Mouse (Mus musculus) gastrocnemius, postnatal 25 days (tissue): ENCODE results near the gene Cerk. TPM values are rescaled to one million over a fixed set of nuclear protein-coding genes. Genes with fewer than 3 reads are reported as not detected.
"Not testable (repeated sequence)": the region's sequence is repeated elsewhere in the genome, so short reads cannot be mapped to it uniquely, and the experiment has no call there.

Experiments
- DNase-seq: peaks from one replicate; pipeline ENCODE4 v3.0.0; 2022
- total RNA-seq, 2 experiments: library from RNA; stranded (reverse); gene quantifications; 1 replicate in 1 of 2; 2 replicates in 1 of 2; pipeline ENCODE4 v1.2.3; 2021

Cerk gene
- total RNA-seq, 2 experiments from 2014 or later, result 4.6 to 4.9 TPM

DNA sequence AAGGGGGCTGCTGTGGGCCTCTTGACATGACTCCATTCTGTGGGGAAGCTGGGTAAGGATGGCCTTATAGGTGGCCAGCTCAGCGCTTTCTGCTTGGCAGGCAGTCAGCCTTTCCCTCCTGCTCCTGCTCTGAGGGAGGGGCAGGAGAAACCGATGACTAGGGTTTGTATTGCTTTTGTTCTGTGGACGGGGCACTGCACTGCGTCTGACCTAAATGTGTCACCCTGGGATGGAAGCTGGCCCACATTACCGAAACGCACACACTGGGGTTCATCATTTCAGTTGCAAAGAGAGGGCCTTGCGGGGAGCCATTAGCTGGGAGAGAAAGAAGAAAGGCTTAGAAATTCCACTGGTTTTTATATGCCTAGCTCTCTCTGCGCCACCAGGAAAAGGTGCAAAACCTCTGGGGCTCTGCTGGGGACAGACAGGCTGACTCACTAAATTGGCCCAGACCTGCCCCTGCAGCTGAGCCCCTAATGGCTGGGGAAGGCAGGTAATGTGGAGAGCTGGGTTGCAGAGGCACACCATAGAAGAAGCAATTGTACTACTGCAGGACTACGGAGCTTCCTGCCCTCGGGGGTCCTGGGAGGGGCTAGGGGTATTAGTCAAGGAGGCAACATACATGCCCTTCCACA is 73.1 kb downstream of the Cerk start:
- DNase-seq, result no peak

DNA sequence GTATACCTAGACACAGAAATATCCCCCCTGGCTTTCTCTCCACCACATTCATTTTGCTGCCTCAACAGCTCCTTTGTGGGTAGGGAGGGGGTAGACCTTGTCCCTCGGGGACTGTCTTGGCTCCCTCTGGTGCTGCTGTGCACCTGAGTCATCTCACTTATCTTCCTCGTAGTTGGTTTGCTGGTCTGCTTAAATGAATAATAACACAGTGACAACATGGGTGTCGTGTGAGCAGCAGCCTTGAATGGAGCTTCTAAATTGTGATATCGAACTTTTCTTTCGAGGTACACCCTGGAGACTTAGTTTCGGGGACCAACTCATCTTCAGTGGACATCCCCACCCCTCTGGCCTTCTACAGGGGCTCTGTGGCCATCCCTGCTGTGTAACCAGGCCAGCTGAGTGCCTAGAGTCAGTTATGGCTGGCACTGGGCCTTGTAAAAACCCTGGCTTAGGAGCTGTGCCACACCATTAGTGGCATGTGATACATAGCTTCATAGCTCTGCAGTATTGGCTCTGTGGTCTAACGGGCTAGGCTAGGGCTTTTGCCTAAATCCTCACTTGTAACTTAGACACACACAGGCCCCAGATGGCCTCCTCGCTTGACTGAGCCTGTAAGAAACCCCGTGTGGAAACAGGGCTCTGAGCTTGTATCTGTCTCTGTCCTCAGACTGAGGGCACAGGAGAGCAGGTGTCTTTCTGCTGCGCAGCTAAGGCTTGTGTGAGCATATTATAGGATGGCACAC is 75.4 kb downstream of the Cerk start:
- DNase-seq, result no peak

DNA sequence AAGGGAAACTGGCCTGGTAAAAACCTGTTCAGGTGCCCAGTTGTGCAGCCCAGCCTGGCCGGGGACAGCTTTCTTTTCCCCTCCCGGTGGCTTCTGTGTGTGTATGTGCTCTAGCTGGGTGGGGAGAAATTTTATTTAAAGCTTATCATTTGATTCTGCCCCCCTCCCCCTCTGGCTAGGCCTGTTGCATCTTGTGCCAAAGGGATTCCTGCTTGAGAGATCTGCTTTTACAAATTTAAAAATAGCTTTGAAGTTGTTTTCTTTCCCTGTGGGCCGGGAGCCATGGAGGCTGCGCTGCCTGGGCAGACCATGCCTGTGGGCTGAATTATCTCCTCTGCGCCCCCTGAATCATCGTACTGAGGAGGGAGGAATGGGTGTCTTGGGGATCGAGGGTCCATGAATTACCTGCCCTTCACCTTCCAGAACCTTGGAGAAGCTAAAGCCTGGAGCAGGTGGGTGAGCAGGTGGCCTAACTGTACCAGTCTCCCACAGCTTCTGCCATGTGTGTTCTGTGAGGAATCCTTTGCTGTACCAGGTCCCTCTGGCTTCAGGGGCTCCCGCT is 76.2 kb downstream of the Cerk start:
- DNase-seq, result no peak

DNA sequence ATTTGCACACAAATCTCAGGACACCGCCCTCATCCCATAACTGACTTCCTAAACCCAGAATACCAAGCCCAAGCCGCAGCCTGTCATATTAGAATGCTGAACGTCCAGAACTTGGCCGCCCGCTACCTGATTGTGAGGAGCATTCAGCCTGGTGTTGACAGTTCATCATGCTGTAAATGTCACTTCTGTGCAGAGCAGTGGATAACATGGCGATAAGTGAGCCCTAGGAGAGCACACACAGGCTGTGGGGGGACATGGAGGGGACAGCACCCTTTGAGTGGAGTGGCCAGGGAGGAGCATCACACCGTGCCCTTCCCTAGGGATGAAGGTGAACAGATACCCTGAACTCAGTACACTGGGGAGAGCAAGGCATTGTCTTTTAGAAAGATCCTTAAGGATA is 76.7 kb downstream of the Cerk start:
- no peak for DNase-seq

DNA sequence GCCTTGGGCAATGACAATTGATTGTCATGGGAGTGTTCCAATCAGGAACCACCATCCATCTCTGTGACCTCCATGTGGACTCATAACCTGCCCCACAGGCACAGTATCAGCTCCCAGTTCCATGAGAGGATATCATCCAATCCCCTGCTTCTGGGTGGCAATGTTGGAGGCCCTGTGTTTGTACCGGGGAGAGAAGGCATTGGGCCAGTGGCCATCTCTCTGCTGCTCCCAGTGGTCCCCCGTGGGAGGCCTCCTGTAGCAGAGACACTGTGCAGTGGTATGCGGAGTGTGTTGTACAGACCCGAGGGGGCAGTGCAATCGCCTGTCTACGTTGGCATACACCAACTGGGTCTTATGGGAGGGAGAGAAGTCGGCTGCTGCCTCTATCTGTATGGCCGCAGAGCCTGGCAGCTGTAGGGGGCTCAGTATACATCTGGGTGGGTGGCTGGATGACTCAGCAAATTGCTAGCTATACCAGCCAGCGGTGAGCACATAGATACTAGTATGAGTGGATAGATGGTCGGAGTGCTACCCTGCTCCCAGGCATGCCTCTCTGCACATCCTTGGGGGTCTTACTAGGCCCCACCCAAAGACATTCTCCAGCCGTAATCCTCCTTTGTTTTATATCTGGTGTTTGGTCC is 78.0 kb downstream of the Cerk start:
- no peak for DNase-seq

DNA sequence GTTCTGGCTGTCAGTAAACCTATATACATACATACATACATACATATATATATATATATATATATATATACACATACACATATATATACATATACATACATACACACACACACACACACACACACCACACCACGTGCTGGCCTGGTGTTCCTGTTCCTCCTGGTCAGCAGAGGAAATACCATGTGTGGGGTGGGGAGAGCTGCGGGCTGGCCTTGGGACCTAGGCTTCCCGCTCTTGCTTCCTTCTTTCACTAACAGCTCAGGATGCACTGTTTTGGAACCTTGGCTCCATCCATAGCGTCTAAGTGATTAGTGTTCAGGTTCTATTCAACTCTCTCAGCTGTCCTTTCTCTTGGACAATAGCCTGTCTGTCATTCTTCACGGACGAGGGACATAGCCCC is 80.2 kb downstream of the Cerk start:
- no peak for DNase-seq

DNA sequence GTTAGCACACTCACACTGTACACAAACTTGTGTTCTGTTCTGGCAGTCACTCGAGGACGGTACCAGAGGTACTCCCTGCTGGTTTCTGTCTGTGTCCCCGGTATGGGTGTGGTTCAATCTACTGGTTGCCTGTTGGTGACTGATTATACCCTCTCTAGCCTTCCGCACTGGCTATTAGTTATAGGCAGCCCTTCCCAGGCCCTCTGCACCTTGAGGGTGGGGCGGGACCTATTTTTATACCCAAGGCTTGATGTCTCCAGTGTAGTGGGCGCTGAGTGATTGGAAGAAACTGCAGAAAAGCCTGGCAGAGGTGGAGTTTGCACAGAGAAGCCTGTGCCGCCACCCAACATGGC is 80.6 kb downstream of the Cerk start:
- no peak for DNase-seq

DNA sequence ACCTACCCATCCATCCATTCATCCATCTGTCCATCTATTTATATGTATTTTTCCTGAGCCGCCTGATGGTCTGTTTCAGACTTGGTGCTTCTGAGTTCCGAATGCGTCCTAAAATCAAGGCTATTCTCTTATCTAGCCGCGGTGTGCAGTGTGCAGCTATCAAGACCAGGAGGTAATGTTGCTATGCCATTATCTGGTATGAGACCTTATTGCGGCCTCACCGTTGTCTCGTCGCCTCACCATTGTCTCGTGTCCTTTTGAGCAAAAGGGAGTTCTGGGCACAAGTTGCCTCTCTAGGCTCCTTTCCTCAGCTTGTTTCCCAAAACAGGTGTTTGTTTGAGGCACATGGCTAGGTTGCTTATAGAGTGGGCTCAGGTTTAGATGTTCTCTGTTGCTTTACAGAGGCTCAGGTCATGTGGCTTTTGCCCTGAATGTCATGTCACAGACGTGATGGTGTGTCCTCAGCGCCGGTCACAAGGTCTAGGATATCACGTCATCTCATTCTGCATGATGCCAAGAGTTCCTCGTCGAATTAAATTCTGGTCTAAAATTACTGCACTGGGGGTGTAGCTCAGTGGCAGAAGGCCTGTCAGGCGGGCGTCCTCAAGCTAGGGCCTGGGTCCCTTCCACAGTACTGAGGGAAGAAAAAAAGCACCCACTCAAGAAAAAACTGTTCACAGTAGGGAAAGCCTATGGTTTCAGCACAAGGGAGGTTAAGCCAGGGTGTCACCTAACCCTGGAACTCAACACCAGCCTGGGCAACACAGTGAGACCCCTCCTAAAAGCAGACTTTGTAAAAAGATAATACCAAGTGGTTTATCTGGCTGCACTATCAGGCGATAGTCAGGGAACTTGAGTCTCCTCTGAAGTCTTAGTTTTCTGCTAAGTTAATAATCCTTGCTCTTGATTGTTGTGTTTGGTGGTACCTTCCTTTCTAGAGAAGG is 81.3 kb downstream of the Cerk start:
- no peak for DNase-seq

DNA sequence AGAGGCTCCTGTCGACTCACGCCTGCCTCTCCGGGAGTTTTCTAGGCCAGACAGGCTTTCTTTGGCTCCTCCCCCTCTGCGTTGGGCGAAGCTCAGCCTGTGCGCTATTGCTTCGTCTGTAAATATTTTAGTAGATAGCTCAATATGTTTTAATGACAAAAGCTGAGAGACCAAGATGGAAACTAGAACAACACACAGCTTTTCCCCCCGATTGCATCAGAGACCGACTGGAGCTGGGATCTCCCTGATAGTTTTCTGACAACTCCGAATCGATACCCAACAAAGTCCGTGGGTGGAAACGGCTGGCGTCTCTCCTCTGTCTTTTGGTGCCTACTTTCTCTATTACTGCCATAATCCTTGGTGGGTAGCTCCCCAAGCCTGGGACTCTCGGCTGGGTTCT is 83.6 kb downstream of the Cerk start:
- DNase-seq, result no peak

DNA sequence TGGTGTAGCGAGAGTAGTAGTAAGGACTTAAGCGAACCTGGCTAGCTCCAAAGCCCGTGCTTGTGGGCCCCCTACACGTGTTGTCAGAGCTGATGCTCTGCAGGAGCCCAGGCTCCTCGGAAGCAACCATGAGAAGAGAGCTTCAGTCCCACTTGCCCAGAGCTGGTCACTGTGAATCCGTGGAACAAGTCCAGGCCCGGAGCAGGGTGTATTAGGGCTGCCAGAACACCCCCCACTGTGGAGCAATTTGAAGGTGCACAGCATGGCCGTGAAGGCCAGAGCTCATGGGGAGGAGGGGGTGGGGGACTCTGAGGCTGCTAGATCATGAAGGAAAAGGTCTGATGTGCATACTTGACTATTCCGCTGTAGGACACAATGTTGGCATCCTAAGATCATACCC is 84.4 kb downstream of the Cerk start:
- no peak for DNase-seq

DNA sequence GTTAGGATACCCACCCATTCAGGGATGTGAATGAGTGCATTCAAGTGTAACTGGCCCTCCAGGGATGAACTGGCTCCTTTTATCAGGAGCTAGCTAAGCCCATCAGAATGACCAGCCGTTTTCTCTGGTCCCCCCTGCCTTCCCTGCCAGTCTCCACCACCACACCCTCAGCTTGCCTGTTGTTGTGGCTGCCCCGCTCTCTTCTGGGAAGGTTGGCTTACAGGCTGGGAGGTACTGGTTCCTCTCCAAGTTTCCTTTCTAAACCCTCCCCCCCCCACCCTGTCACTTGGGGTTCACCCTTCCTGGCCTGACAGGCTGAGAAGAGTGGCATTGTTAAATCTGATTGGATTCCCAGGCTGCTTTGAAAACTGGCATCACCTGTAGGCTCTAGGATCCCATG is 88.1 kb downstream of the Cerk start:
- no peak for DNase-seq

DNA sequence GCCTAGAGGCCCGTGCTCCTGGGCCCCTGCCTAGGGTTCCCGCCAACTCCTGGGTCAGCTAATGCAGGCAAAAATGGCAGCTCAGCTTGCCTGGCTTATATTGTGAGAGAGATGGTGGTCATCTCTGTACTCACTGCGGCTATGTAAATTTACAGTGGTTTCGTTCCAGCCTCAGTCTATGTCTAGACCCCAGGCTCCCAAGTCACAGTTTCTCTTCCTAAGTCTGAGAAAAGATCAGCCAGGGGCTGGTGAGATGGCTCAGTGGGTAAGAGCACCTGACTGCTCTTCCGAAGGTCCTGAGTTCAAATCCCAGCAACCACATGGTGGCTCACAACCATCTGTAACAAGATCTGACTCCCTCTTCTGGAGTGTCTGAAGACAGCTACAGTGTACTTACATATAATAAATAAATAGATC is 89.3 kb downstream of the Cerk start:
- not testable (repeated sequence) for DNase-seq

DNA sequence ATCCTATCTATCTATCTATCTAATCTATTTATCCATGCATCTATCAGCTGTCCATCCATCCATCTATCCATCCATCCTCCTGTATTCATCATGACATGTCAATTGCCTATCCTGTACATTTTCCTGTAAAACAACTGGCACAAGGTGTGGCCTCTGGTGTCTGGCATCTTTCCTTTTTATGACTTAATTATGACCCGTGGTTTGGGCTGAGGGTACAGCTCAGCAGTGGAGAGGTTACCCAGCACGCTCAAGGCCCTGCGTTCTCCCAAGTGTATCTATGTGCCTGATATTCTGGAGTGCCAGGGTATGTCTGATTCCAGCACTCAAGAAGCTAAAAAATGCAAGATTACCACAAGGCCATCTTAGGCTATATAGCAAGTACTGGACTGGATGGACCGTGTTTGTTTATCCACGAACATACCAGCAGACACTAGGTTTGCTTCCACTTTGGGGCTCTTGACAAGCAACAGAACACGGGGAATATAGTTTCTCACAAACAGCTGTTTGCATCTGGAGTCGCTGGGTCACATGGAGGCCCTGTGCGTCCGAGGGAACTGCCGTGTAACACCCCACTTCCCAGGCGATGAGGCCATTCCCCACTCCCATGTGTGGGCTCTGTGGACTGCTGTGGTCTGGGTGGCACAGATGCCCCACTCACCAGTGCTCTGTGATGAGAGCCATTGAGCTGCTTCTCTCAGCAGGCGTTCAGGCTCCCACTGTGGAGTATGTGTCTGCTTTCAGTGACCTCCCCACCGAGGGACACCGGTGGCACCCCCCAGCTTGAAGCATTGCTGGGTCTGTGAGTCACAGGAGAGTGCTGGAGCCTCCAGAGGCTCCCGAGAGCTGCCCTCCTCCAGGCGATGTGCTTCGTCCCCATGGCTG is 90.0 kb downstream of the Cerk start:
- no peak for DNase-seq

DNA sequence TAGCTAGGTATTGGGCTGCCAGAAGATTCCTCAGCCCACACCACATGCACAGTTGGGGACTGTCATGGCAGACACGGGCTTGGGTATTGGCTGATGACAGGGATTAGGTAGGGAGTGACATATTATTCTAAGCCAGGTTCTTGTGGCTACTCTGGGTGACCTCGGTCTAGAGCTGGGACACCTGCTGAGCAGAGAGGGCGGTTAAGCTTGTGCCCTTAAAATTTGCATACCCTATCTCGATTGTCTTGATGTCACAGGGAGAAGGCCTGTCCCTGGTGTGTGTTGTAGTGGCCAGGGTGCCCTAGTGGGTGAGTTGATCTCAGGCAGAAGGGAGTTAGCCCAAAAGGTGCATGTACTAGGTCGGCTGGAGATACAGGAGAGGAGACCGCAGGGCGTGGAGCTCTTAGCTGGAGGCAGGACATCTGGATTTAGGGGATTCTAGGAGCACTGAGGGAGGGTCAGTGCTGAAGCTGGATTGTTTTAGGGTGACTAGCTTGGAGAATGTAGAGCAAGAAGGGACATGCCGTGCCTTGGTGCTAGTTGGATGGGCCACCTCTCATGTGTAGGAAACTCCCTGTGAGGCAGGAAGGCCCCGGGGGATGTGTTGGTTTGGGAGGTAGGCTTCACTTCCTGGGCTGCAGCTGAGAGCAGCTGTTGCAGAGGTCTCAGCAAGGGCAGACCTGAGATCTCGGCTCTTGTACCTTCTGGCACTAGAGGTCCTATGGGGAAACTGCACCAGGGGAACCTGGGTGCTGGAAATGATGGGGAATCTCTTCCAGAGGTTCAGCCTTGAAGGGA is 91.4 kb downstream of the Cerk start:
- DNase-seq, result no peak

DNA sequence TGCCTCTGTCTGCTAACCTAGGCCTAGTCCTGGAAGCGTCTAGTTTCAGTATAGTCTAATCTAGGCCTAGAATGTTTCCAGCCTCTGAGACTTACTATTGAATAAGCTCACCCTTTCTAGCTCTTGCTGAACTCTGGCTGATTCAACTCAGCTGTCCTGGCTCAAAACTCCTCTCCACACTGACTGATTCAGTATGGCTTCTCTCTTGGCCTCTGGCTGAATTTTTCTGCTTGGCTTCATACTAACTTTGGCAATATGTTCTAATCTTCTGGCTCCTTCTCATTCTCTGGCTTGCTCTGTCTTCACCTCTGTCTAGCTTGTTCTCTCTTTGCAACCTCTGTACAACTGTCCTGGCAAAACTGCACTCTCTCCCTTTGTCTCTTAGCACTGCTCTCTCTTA is 92.7 kb downstream of the Cerk start:
- no peak for DNase-seq

DNA sequence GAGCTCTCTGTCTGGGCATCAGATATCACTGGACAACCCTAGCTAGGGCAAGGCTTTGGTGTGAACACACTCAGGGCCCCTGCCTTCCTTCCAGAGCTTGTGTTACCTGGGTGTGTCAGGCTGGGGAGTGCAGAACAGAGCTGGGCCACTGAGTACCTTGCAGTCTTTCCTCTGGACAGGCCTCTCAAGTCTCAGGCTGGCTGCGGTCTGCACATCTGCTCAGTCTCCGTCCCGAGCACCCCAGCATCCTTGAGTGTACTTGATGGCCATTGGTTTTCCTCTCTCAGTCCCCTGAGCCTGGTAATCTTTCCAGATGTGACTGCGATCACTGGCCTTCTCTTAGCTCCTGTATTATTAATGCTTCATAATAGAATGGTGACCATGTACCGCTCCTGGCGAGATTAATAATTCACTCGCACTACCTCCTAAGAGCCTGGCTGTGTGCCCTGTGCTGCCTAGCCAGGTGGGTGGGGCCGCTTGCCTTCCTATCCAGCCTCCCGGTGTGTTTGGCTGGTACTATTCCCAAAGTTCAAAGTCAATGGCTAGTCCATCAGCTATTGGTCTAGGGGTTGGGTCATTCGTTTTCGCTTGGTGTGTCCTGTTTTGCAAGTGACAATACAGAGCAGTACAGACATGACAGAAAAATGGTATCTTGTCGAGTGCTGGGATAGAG is 93.8 kb downstream of the Cerk start:
- no peak for DNase-seq

DNA sequence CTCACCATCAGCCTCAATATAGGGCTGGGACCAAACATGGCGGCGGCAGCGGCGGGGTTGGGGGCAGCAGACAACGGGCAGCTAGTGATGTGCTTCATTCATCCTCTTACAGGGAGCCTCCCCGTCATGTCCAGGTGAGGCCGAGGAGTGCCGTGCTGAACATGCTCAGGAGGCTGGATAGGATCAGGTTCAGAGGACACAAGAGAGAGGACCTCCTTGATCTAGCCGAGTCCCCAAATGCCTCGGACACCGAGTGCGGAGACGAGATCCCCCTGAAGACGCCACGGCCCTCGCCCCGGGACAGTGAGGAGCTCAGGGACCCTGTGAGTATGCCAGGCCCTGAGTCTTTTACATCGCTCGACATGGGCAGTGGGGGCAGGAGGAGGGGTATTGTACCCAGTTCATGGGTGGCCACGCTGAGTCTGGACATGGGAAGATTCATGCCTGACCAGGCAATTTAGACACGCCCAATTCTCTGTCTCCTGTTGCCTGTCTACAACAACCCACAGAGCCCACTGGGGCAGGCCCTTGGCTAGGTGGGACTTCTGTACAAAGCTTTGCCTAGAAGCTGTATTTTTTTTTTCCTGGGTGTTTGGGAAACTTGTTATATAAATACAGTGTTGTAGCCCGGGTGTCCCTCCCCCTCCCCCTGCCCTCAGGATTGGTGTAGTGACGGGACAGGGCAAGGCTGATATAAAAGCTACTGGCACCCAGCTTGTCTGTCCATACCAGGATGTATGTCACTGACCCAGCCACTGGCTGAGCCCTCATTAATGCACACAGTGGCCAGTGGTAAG is 94.5 kb downstream of the Cerk start:
- no peak for DNase-seq

DNA sequence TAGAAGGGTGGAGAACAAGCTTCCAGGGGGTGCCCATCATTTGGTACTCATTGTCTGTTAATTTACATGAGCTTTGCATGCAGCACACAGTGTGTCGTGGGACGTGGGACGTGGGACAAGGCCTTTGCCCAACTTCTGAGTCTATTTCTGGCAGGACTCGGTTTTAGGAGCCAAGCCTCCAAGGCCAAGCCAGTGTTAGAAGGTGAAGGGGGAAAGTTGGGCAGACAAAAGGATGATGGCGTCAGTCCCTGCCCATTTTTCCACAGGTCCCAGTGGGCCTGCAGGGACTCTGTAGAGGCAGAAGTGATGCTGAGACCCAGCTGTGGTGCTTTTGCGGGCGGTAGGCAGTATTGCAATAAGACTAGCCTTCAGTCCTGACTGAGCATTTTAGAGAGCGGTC is 95.4 kb downstream of the Cerk start:
- DNase-seq, result no peak

DNA sequence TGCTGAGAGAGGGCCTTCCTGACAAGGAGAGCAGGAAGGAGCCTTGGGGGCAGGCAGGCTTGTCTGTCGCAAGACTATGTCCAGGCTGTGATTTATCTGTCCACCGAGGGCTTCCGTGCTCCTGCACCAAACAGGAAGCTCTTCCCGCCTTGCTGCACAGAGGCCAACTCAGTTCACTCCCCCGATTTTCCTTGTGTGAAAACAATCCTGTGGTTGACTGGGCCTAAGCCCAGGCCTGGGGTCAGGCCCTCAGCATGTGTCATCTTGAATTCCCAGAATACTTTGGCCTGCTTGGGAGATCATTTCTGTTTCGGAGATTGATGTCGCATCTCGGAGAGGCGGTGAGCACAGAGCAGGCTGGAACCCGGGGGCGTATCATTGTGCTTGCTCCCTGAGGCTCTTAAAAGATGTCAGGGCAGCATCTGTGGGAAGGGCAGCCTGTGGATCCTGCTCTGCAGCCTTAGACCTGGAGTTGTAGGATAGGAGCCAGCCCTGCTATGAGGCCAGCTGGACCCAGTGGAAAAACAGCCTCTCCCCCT is 95.9 kb downstream of the Cerk start:
- peak; percentile 83 for DNase-seq
